Mouse (Mus musculus) limb, embryonic 11.5 days (tissue): ENCODE measurements around the gene Slc22a8. TPM values are rescaled to one million over a fixed set of nuclear protein-coding genes. Genes with fewer than 3 reads are reported as not detected.

Experiments
- ATAC-seq: fragments of 200-750 bp; cut with Nextera tagmentation; 2 replicates; pipeline ENCODE4 v1.8.0; 2017; ENCODE audit warnings: low read depth; ENCODE audit not compliant: insufficient number of reproducible peaks, low FRiP score, low TSS enrichment
- DNase-seq: peaks from one replicate; pipeline ENCODE4 v3.0.0-alpha.2; 2015; ENCODE audit warnings: low spot score
- H3K27ac ChIP-seq: fragments of 300-500 bp; sonication (generic); replicated peaks from 2 replicates; pipeline ENCODE4 v1.5.1; 2014; ENCODE audit warnings: low read depth, mild to moderate bottlenecking, low read length
- H3K27me3 ChIP-seq: fragments of 300-500 bp; sonication (generic); 2 replicates; pipeline ENCODE4 v1.6.1; 2014; ENCODE audit warnings: mild to moderate bottlenecking, low read length, mixed read lengths; ENCODE audit not compliant: control insufficient read depth, insufficient read depth
- H3K36me3 ChIP-seq: fragments of 300-500 bp; sonication (generic); 2 replicates; pipeline ENCODE4 v1.6.1; 2014; ENCODE audit warnings: mild to moderate bottlenecking, low read length, moderate library complexity, mixed read lengths; ENCODE audit not compliant: control insufficient read depth, insufficient read depth
- H3K4me1 ChIP-seq: fragments of 300-500 bp; sonication (generic); 2 replicates; pipeline ENCODE4 v1.6.1; 2014; ENCODE audit warnings: low read length, mixed read lengths; ENCODE audit not compliant: control insufficient read depth, insufficient read depth
- H3K4me2 ChIP-seq: fragments of 300-500 bp; sonication (generic); 2 replicates; pipeline ENCODE4 v1.6.1; 2014; ENCODE audit warnings: low read depth, mild to moderate bottlenecking, moderate library complexity; ENCODE audit not compliant: severe bottlenecking
- H3K4me3 ChIP-seq: fragments of 300-500 bp; sonication (generic); 2 replicates; pipeline ENCODE4 v1.5.1; 2014; ENCODE audit warnings: low read depth, low read length
- H3K9ac ChIP-seq: fragments of 300-500 bp; sonication (generic); 2 replicates; pipeline ENCODE4 v1.6.1; 2014; ENCODE audit warnings: mild to moderate bottlenecking, low read length
- H3K9me3 ChIP-seq: fragments of 300-500 bp; sonication (generic); 2 replicates; pipeline ENCODE4 v1.6.1; 2016; ENCODE audit warnings: low read length; ENCODE audit not compliant: control insufficient read depth
- WGBS: fragments of 180-500 bp; shearing (Covaris S2); extraction: QIAGEN DNeasy Blood & Tissue Kit; methylation state at CpG from one replicate; pipeline ENCODE4 v1.1.7; 2014; 5-methylcytosine and 5-hydroxymethylcytosine counted together
- polyA plus RNA-seq: library from polyadenylated mRNA; unstranded; fragments of >200 nt; fragmentation: Nextera tagmentation; extraction: Ambion mirVana; gene quantifications from 2 replicates; pipeline ENCODE4 v1.2.1, GENCODE M21; 2014

Gene Slc22a8
- polyA plus RNA-seq, 1 experiment from 2014 or later: not detected

GRCm38 (mm10) chr19:8621098-8621497 lies 30.0 kb downstream of the Slc22a8 start:
- Histone ChIP-seq H3K4me2 (no peak overlapping the region), H3K36me3 (no peaks in the 10 kb centered on the region), H3K9me3 (no peaks in the 10 kb centered on the region), H3K4me3 (no peak overlapping the region), H3K9ac (no peak overlapping the region), H3K27me3 (no peaks in the 10 kb centered on the region), H3K4me1 (no peaks in the 10 kb centered on the region), H3K27ac (no peak overlapping the region)
- WGBS: 91% methylated on average over 7 of the region's 7 CpGs
- ATAC-seq: no peak
- no peak for DNase-seq

- Histone ChIP-seq H3K4me1 (no peaks in the 10 kb centered on the region), H3K9me3 (no peaks in the 10 kb centered on the region), H3K9ac (no peak overlapping the region), H3K27ac (no peak overlapping the region), H3K4me2 (no peak overlapping the region), H3K27me3 (no peaks in the 10 kb centered on the region), H3K4me3 (no peak overlapping the region), H3K36me3 (no peaks in the 10 kb centered on the region)
- DNase-seq (no peak), ATAC-seq (no peak)
- 53% methylated on average over 2 of the region's 2 CpGs for WGBS
Observed at GRCm38 (mm10) chr19:8630249-8630648, 39.2 kb downstream of the Slc22a8 start.

GRCm38 (mm10) chr19:8630826-8631225 lies 39.8 kb downstream of the Slc22a8 start:
- ATAC-seq: no peak
- 86% methylated on average over 6 of the region's 6 CpGs for WGBS

GRCm38 (mm10) chr19:8632029-8632428 lies 41.0 kb downstream of the Slc22a8 start:
- Histone ChIP-seq H3K4me3 (no peak overlapping the region), H3K9ac (no peak overlapping the region), H3K4me2 (no peak overlapping the region), H3K4me1 (no peaks in the 10 kb centered on the region), H3K27me3 (no peaks in the 10 kb centered on the region), H3K27ac (no peak overlapping the region), H3K9me3 (no peaks in the 10 kb centered on the region), H3K36me3 (no peaks in the 10 kb centered on the region)
- DNase-seq (no peak), ATAC-seq (no peak)
- 100% methylated on average over 1 of the region's 1 CpGs for WGBS

More at GRCm38 (mm10) chr19:8630826-8631225, 39.8 kb downstream of the Slc22a8 start:
- no peak overlapping the region for H3K27ac ChIP-seq
- no peak overlapping the region for H3K9ac ChIP-seq
- no peaks in the 10 kb centered on the region for H3K9me3 ChIP-seq
- H3K27me3 ChIP-seq: no peaks in the 10 kb centered on the region
- H3K4me2 ChIP-seq: no peak overlapping the region
- H3K36me3 ChIP-seq: no peaks in the 10 kb centered on the region
- no peak overlapping the region for H3K4me3 ChIP-seq
- H3K4me1 ChIP-seq: no peaks in the 10 kb centered on the region
- no peak for DNase-seq

- no peaks in the 10 kb centered on the region for H3K27me3 ChIP-seq
- no peak overlapping the region for H3K27ac ChIP-seq
- no peak overlapping the region for H3K9ac ChIP-seq
- H3K4me1 ChIP-seq: no peaks in the 10 kb centered on the region
- H3K36me3 ChIP-seq: no peaks in the 10 kb centered on the region
- no peak for DNase-seq
- no peak for ATAC-seq
- WGBS: 66% methylated on average over 5 of the region's 5 CpGs
- no peak overlapping the region for H3K4me2 ChIP-seq
- no peaks in the 10 kb centered on the region; the same call in 1 of the 2 replicates for H3K9me3 ChIP-seq
- no peak overlapping the region for H3K4me3 ChIP-seq
Observed at GRCm38 (mm10) chr19:8642086-8642485, 51.0 kb downstream of the Slc22a8 start.

DNA sequence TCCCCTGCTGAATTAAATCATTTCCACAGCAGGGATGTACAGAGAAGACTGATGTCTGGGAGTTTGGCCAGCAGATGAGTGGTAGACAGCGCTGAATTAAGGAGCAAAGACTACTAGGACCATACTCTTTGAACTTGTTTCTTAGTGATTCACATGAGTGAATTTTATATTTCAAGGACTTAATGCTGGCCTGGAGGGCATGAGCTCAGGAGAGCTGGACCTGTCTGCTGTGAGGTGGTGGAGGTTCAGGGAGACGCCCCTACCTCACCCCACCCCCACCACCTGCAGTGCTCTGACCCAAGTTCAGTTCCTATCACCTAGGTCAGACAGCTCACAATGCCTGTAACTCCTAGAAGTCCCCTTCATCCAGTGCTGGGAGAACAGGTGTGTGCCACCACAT lies 55.3 kb downstream of the Slc22a8 start:
- no peaks in the 10 kb centered on the region for H3K36me3 ChIP-seq
- no peak overlapping the region for H3K4me3 ChIP-seq
- no peak for DNase-seq
- WGBS: 66% methylated on average over 2 of the region's 2 CpGs
- no peak for ATAC-seq
- H3K4me2 ChIP-seq: no peak overlapping the region
- no peaks in the 10 kb centered on the region for H3K4me1 ChIP-seq
- H3K9me3 ChIP-seq: no peaks in the 10 kb centered on the region
- no peak overlapping the region for H3K9ac ChIP-seq
- H3K27me3 ChIP-seq: no peaks in the 10 kb centered on the region
- no peak overlapping the region for H3K27ac ChIP-seq

GRCm38 (mm10) chr19:8655833-8656232 lies 64.8 kb downstream of the Slc22a8 start:
- Histone ChIP-seq H3K27ac (no peak overlapping the region), H3K9me3 (no peaks in the 10 kb centered on the region), H3K36me3 (no peaks in the 10 kb centered on the region), H3K4me3 (no peak overlapping the region), H3K27me3 (no peaks in the 10 kb centered on the region), H3K4me1 (no peaks in the 10 kb centered on the region), H3K4me2 (no peak overlapping the region), H3K9ac (no peak overlapping the region)
- DNase-seq (no peak), ATAC-seq (no peak)

DNA sequence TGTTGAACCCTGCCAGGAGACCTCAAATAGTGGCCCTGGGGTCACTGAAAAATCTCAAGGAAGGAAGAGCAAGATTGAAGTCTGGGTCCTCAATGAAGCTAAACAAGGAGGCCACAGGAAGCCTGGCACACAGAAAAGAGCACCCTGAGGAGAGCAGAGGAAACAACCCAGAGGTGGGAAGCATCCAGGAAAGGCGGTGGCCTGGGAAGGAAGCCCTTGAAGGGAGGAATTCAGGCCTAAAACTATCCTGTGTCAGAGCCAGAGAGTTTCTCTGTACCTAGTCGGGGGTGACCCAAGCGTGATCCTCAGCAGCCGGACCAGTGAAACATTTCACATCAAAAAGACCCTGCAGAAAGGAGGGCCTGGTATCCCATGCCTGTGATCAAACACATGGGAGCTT lies 65.3 kb downstream of the Slc22a8 start:
- 87% methylated on average over 4 of the region's 4 CpGs for WGBS
- Histone ChIP-seq H3K27ac (no peak overlapping the region), H3K36me3 (no peaks in the 10 kb centered on the region), H3K4me3 (no peak overlapping the region), H3K9ac (no peak overlapping the region), H3K4me1 (no peaks in the 10 kb centered on the region), H3K9me3 (no peaks in the 10 kb centered on the region), H3K27me3 (no peaks in the 10 kb centered on the region), H3K4me2 (no peak overlapping the region)
- ATAC-seq (no peak), DNase-seq (no peak)
